Mouse (Mus musculus): ENCODE measurements around the gene Fhad1.
"Not testable (repeated sequence)": the region's sequence is repeated elsewhere in the genome, so short reads cannot be mapped to it uniquely, and the experiment has no call there.

Gene Fhad1

GRCm38 (mm10) chr4:142039662-142040353, 24.9 kb upstream of the Fhad1 start:
- in situ Hi-C loops (cut with MseI, MboI), result no loop called here

- in situ Hi-C loops (cut with MseI, MboI), result no loop called here
Observed at GRCm38 (mm10) chr4:142037897-142038296, 23.0 kb upstream of the Fhad1 start.

GRCm38 (mm10) chr4:142028533-142028932, 13.7 kb upstream of the Fhad1 start:
- in situ Hi-C loops (cut with MseI, MboI), result no loop called here

- in situ Hi-C loops (cut with MseI, MboI), result no loop called here
Observed at GRCm38 (mm10) chr4:142026965-142027364, 12.1 kb upstream of the Fhad1 start.

GRCm38 (mm10) chr4:142024536-142024935, 9.7 kb upstream of the Fhad1 start:
- in situ Hi-C loops (cut with MseI, MboI), result no loop called here

GRCm38 (mm10) chr4:142023166-142023565, 8.3 kb upstream of the Fhad1 start:
- in situ Hi-C loops (cut with MseI, MboI), result no loop called here

- in situ Hi-C loops (cut with MseI, MboI), result no loop called here
Observed at GRCm38 (mm10) chr4:142017686-142018085, 2.8 kb upstream of the Fhad1 start.

GRCm38 (mm10) chr4:142011236-142011635, 3.6 kb downstream of the Fhad1 start:
- in situ Hi-C loops (cut with MseI, MboI), result no loop called here

GRCm38 (mm10) chr4:142010441-142010840, 4.4 kb downstream of the Fhad1 start:
- in situ Hi-C loops (cut with MseI, MboI), result no loop called here

GRCm38 (mm10) chr4:142008206-142008605, 6.7 kb downstream of the Fhad1 start:
- in situ Hi-C loops (cut with MseI, MboI), result loop anchor here (5.0 to 10.0 kb wide), 3 partner anchors 77 to 94 kb away; partner anchors contain the start of gene Tmem51 (in 1 of the 2)

GRCm38 (mm10) chr4:142000581-142000980, 14.3 kb downstream of the Fhad1 start:
- in situ Hi-C loops (cut with MseI, MboI), result loop anchor here in 1 of 2 experiments (10.0 kb wide), 1 partner anchor 84 kb away; the partner anchor contains the start of gene Tmem51

GRCm38 (mm10) chr4:141999494-142000074, 15.3 kb downstream of the Fhad1 start:
- in situ Hi-C loops (cut with MseI, MboI), result loop anchor here in 1 of 2 experiments (10.0 kb wide), 1 partner anchor 85 kb away; the partner anchor contains the start of gene Tmem51

GRCm38 (mm10) chr4:141998282-141998821, 16.5 kb downstream of the Fhad1 start:
- in situ Hi-C loops (cut with MseI, MboI), result no loop called here

- in situ Hi-C loops (cut with MseI, MboI), result no loop called here
Observed at GRCm38 (mm10) chr4:141996880-141997279, 18.0 kb downstream of the Fhad1 start.

- in situ Hi-C loops (cut with MseI, MboI), result no loop called here
Observed at GRCm38 (mm10) chr4:141996086-141996485, 18.8 kb downstream of the Fhad1 start.

GRCm38 (mm10) chr4:141994062-141994471, 20.8 kb downstream of the Fhad1 start:
- in situ Hi-C loops (cut with MseI, MboI), result not testable (repeated sequence)

GRCm38 (mm10) chr4:141993347-141994061, 21.4 kb downstream of the Fhad1 start:
- in situ Hi-C loops (cut with MseI, MboI), result no loop called here

GRCm38 (mm10) chr4:141992530-141993204, 22.2 kb downstream of the Fhad1 start:
- in situ Hi-C loops (cut with MseI, MboI), result no loop called here

- in situ Hi-C loops (cut with MseI, MboI), result no loop called here
Observed at GRCm38 (mm10) chr4:141988178-141988577, 26.7 kb downstream of the Fhad1 start.

GRCm38 (mm10) chr4:141983689-141984088, 31.2 kb downstream of the Fhad1 start:
- in situ Hi-C loops (cut with MseI, MboI), result no loop called here

GRCm38 (mm10) chr4:141981475-141981874, 33.4 kb downstream of the Fhad1 start:
- in situ Hi-C loops (cut with MseI, MboI), result no loop called here

- in situ Hi-C loops (cut with MseI, MboI), result no loop called here
Observed at GRCm38 (mm10) chr4:141978582-141978981, 36.3 kb downstream of the Fhad1 start.

Measured in mouse trophoblast stem cell (cell line).